Mouse (Mus musculus) R1 (cell line): ENCODE data around the gene Elmo3.

ENCODE experiments used
- DNase-seq: peaks from one replicate; pipeline ENCODE4 v3.0.0-alpha.2; 2018; ENCODE audit warnings: low read depth, low spot score

The Elmo3 gene

GRCm38 (mm10) chr8:105305211-105306145 lies at the start of gene Elmo3:
Gene Elmo3, plus strand, starts transcription at chr8:105305601.
- peak; percentile 87 for DNase-seq

- DNase-seq, result peak; percentile 52
These were observed 47.9 kb upstream of the Elmo3 start for GRCm38 (mm10) chr8:105257318-105258114.

- peak; percentile 63 for DNase-seq
These were observed 46.3 kb upstream of the Elmo3 start for GRCm38 (mm10) chr8:105258911-105259720.

GRCm38 (mm10) chr8:105259721-105260320 lies 45.6 kb upstream of the Elmo3 start:
- DNase-seq, result peak; percentile 80

GRCm38 (mm10) chr8:105260371-105261099 lies 44.9 kb upstream of the Elmo3 start:
- DNase-seq, result no peak

- peak; percentile 82 for DNase-seq
These were observed 43.9 kb upstream of the Elmo3 start for GRCm38 (mm10) chr8:105261326-105261980.

- DNase-seq, result no peak
These were observed 42.0 kb upstream of the Elmo3 start for GRCm38 (mm10) chr8:105263244-105263912.

GRCm38 (mm10) chr8:105264024-105264982 lies 41.1 kb upstream of the Elmo3 start, which contains the start of the genes Tradd and Fbxl8:
Gene Tradd, minus strand, starts transcription at chr8:105264609.
Gene Fbxl8, plus strand, starts transcription at chr8:105264648.
- peak; percentile 50 for DNase-seq

GRCm38 (mm10) chr8:105265128-105265527 lies 40.3 kb upstream of the Elmo3 start:
- DNase-seq, result peak; percentile 82

- DNase-seq, result peak; percentile 53
These were observed 38.6 kb upstream of the Elmo3 start for GRCm38 (mm10) chr8:105266775-105267174.

- peak; percentile 87 for DNase-seq
These were observed 36.9 kb upstream of the Elmo3 start for GRCm38 (mm10) chr8:105268342-105269074.

- DNase-seq, result no peak
These were observed 36.3 kb upstream of the Elmo3 start for GRCm38 (mm10) chr8:105269075-105269458.

GRCm38 (mm10) chr8:105269461-105269947 lies 35.9 kb upstream of the Elmo3 start, which contains the start of gene Hsf4:
Gene Hsf4, plus strand, starts transcription at chr8:105269801.
- no peak for DNase-seq

GRCm38 (mm10) chr8:105270101-105270915 lies 35.1 kb upstream of the Elmo3 start:
- DNase-seq, result no peak

GRCm38 (mm10) chr8:105270916-105271186 lies 34.5 kb upstream of the Elmo3 start:
- DNase-seq, result peak; percentile 35

GRCm38 (mm10) chr8:105275387-105275786 lies 30.0 kb upstream of the Elmo3 start:
- no peak for DNase-seq
